Mouse (Mus musculus): Measurements from ENCODE around the gene Il4. TPM values are rescaled to one million over a fixed set of nuclear protein-coding genes. Genes with fewer than 3 reads are reported as not detected.

The Il4 gene
- total RNA-seq (2017) = 2.8 to 29.9 TPM (median 19.5 TPM) in 3 replicates

DNA sequence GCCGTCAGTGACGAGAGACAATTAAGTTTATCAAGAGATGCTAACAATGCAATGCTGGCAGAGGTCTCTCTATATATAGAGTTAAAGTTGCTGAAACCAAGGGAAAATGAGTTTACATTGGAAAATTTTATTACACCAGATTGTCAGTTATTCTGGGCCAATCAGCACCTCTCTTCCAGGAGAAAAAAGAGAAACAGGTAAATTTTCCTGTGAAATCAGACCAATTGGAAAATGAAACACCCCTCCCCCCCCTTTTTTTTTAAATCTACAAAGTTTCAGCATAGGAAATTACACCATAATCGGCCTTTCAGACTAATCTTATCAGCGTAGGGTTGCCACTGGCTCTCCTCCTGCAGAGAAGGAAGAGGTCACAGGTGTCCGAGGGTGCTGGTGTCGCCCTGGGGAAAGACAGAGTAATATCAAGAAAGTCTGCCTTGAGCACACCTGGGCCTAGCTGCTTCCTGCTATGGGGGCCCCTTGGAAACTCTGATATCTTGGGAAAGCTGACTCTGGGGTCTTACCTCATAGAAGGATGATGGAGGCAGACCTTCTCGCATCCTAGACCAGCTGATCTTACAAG lies at the start of gene Il4:
TSS of gene Il4 (minus strand) at position 51 of the 580 bp plus-strand sequence.
- no peak for ATAC-seq (replicated peaks; ENCODE audit: insufficient number of reproducible peaks, low FRiP score, low TSS enrichment, poor library complexity, severe bottlenecking)

DNA sequence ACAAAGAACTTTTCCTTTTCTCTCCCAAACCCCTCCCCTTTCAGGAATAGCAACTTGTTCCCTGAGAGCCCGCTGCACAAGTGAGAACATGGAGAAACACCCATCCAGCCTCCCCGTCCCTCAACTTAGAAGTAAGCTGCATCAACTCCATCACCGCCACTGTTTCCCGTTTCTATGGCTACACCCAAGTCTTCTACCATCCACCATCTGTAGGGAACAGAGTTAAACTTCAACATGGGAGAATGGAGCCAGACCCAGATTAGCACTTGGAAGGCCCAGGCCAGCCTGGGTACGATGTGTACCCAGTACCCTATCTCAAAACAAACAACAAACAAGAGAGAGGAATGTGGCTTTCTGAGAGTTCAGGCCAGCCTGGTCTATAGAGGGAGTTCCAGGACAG lies 45.6 kb upstream of the Il4 start:
- ATAC-seq (replicated peaks; ENCODE audit: insufficient number of reproducible peaks, low FRiP score, low TSS enrichment, poor library complexity, severe bottlenecking) = no peak

DNA sequence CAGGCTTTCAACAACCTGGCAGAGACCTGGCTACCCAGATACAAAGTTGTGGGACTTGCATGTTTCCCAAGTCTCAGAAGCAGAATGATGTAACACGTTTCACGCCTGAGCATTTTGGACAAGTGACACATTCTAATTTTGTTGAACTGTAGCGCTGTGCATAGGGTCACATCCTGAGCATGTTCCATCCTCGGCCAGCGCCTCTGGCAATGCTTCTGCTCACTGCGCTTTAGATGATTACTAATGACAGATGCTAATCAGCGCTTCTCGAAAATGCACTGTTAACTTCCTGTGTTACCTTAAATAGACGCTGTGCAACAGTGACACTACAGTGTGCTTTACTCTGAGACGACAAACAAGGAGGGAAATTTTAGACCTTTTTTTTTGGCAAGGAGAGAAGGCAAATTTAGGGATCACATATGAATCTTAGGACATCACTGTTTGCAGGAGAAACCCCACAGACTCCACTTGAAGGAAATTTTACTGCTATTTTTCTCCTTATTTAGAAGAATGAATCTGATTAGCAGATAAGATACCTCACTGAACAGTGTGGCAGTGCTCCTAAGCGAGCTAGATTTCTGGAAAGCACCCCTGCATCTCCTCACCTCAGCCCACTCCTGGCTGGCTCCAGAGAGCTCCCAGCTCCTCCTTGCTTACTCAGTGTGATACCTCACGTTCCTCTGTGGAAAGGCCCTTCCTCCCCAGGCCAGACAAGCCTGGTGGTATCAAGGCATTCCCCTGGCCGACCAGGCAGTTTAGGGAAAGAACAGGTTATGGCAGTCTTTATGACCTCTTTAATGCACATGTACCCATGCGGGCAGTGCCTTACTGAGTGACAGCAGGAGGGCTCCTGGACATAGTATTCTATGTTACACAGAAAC lies 44.6 kb upstream of the Il4 start:
- ATAC-seq (replicated peaks; ENCODE audit: insufficient number of reproducible peaks, low FRiP score, low TSS enrichment, poor library complexity, severe bottlenecking) = 0 out of 2 replicates have a peak, but pooled peaks have one; percentile 43

DNA sequence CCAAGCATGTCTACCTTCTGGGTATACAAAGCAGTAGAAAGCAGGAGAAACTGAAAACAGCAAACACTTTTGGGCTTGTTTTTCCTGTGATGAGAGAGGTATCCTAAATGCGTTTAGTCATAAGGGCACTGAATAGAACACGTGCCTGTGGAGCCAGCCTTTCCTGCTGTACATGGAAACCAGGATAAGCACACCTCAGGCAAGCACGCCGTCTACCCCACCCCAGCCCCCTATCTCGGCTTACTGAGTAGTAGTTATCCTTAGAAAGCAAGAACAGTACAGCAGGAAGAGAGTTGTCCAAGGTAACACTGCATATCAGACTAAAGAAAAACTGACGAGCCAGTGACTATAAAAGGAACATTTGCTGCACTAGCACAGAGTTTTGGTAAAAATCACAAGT lies 39.4 kb upstream of the Il4 start:
- no peak for ATAC-seq (replicated peaks; ENCODE audit: insufficient number of reproducible peaks, low FRiP score, low TSS enrichment, poor library complexity, severe bottlenecking)

DNA sequence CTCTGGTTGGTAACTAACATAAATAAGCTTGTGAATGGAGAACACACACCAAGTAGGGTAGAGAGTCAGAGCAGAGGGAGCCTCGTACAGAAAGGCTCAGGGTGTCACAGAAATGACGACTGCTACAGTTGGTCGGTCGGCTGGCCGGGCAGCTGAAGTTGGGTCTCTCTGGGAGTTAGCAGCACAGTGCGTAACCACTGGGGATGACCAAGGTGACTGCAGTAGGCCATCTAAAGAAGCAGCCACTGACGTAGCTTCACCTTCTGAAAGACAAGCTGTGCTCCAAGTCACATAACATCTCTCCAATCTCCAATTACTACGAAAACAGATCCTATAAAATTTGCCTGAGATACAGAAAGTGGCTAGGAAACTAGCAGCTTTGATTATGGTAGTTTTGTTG lies 38.9 kb upstream of the Il4 start:
- ATAC-seq (replicated peaks; ENCODE audit: insufficient number of reproducible peaks, low FRiP score, low TSS enrichment, poor library complexity, severe bottlenecking) = no peak

DNA sequence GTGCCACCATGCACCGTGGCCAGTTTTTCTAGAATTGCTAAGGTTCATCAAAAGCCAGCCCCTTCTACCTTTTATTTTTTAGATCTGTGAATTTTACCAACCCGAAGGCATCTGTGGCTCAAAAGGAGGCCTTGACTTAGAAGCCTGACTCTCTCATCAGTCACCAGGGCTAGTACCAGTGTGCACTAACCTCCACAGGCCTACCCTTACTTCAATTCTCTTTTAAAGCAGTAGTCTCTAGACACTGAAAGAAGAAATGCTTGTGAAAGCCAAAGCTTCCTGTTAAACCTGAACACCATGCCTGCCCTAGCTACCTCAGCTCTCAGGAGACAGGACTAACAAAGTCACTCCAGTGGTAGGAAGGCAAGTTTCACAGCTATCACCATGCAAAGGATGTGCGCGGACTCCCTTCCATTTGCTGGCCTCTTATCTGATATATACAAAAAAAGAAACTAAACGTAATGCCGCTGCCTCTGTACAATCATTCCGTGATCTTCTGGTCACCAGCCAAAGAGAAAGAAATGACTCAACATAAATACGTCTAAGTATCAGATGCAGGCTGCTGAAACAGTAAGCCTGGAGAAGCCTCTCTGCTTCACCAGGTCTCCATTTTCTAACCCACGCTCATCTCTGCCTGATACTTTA lies 38.2 kb upstream of the Il4 start:
- ATAC-seq (replicated peaks; ENCODE audit: insufficient number of reproducible peaks, low FRiP score, low TSS enrichment, poor library complexity, severe bottlenecking) = no peak

DNA sequence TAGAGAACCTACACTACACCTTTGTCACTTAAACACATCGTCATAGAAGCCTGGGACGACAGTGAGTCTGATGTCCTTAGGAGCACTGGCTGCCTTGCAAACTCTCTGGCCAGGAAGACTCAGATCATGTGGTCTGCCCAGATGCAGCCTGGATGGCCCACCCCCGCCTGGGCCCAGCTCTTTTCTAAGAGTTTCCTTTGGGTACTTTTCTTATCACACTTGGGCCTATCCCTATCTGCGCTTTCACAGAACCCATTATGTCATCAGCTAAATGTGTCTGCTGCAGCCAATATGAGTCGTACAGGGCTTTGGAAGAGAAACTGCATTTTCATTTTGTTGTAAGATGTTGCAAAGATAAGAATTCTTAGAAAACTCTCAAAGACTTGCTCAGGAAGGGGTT lies 36.6 kb upstream of the Il4 start:
- no peak for ATAC-seq (replicated peaks; ENCODE audit: insufficient number of reproducible peaks, low FRiP score, low TSS enrichment, poor library complexity, severe bottlenecking)

DNA sequence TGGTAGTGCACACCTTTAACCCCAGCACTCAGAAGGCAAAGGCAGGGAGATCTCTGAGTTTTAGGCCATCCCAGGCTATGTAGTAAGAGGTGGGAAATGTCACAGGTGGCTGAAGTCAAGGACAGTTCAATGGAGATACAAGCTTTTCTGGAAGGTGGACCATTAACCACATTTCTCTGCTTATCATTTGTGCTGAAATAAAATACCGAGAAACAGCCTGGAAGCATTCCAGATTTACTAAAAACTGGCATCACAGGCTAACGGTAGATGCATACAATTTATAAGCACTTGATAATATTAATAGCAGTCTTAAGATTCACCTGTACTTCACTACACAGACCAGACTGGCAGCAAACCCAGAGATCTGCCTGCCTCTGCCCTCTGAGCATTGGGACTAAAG lies 34.0 kb upstream of the Il4 start:
- ATAC-seq (replicated peaks; ENCODE audit: insufficient number of reproducible peaks, low FRiP score, low TSS enrichment, poor library complexity, severe bottlenecking) = no peak

DNA sequence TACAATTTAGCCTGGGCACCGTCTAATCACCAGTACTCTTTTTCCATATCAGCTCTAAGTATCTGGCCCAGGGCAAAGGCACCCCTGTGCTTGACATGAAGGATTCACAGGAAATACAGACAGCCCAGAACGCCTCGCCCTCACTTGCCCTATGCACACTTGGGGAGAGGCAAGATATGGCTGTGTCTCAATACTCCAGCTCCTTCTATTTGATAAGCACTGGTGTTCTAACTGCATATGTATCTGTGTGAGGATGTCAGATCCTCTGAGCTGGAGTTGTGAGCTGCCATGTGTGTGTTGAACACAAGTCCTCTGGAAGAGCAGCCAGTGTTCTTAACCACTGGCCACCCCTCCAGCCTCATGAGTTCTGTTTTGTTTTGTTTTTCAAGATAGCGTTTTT lies 33.0 kb upstream of the Il4 start:
- no peak for ATAC-seq (replicated peaks; ENCODE audit: insufficient number of reproducible peaks, low FRiP score, low TSS enrichment, poor library complexity, severe bottlenecking)

DNA sequence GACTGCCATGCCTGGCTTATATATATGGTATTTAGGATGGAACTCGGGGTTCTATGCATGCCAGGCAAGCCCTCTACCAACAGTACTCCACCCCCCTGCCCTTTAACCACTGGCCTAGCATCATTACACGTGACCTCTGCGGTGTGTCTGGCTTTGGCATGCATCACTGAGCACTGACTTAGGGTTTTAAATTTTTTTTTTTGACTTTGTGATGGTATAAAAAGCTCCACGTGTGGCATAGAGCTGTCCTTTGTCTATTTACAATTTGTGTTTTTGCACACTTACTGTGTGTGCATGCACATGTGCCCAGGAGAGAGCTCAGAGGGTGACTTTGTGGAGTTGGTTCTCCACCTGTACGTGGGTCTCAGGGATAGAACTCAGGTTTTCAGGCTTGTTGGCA lies 25.5 kb upstream of the Il4 start:
- no peak for ATAC-seq (replicated peaks; ENCODE audit: insufficient number of reproducible peaks, low FRiP score, low TSS enrichment, poor library complexity, severe bottlenecking)

DNA sequence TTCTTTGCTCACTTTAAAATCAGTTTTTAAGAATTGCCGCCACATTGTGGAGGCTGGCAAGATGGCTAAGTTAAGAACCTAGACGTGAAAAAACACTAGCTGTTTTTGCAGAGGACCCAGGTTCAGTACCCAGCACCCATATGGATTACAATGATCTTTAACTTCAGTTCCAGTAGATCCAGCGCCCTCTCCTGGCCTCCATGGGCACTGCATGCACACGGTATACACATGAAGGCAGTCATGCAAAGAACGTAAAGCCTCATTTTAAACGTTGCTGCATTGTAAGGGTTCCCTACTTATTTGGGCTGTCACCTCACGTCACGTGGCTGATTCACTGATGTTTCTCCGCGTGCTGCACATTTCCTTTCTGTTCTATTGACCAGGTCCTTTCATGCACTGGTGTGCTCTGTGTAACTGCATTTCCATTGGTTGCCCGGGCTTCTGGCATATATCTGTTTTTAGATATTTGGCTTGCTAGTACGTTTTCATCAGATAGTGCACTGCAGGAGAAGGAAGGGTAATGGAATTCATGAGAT lies 24.3 kb upstream of the Il4 start:
- no peak for ATAC-seq (replicated peaks; ENCODE audit: insufficient number of reproducible peaks, low FRiP score, low TSS enrichment, poor library complexity, severe bottlenecking)

DNA sequence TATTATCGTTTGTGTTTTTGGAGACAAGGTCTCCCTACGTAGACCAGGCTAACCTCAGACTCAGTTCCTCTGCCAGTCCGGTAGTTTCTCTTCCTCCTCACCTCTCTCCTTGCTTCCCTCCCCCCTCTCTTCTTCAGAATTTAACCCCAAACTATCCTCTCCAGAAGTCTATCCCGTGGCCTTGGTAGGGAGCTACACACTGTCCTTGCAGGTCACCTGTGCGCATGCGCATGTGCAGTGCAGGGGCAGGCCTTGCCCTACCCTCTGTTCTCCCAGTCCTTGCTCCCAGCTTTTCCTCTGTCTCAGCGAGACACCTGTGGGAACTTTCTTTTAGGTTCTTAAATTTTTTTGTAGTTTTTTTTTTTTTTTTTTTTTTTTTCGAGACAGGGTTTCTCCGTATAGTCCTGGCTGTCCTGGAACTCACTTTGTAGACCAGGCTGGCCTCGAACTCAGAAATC lies 19.4 kb upstream of the Il4 start:
- no peak for ATAC-seq (replicated peaks; ENCODE audit: insufficient number of reproducible peaks, low FRiP score, low TSS enrichment, poor library complexity, severe bottlenecking)

DNA sequence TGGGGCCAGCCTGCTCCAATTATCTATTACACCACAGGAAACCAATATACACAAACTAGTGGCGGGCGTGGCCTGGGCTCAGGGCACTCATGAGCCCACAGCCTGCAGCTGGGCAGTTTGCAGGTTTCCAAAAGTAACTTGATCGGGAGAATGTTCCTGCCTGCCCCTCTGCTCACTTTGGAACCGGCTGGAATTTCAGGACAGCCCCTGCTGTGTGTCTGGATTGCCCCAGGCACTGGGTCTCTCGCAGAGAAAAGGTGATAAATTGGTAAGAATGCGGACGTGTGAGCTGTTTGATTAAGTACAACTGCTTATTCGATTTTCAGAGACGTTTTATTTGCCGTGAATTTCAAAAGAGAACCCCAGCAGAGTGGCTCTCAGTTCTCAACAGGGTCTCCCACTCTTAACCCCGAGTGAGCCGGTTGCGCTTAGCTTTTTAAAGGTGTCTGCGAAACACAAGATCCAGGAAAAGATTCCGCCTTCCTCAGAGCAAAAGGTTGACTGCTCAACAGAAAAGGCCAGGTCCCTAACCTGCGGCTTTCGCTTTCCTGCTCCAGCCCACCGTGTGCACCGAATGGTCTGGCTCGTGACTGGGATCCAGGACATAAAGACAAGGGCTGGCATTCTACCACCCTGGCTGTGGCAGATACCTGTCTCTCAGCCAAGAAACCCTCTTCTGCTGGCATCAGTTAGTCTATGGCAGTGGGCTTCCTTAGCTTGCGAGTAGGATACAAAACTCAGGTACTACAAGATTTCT lies 18.8 kb upstream of the Il4 start:
- ATAC-seq (replicated peaks; ENCODE audit: insufficient number of reproducible peaks, low FRiP score, low TSS enrichment, poor library complexity, severe bottlenecking) = no peak

DNA sequence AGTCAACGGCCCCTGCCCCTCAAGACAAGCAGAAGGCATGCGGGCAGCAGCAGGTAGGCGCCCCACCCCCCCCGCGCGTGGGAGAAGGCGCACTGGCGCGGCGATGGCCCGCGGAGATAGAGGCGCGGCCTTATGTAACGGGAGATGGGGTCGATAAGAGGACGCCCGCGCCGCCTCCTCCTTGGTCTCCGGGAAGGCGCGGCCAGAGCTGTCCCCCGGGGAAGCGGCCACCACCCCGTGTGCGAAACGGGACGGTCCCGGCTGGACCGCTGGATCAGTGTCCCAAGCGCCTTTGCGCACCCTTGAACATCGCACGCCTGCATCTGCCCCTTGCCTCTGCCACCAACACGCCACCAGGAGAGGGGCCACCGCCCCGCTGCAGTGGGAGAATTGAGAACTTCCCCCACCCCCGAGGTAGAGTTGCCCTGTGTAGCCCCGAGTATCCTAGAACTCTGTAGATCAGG lies 17.7 kb upstream of the Il4 start:
- ATAC-seq (replicated peaks; ENCODE audit: insufficient number of reproducible peaks, low FRiP score, low TSS enrichment, poor library complexity, severe bottlenecking) = no peak

DNA sequence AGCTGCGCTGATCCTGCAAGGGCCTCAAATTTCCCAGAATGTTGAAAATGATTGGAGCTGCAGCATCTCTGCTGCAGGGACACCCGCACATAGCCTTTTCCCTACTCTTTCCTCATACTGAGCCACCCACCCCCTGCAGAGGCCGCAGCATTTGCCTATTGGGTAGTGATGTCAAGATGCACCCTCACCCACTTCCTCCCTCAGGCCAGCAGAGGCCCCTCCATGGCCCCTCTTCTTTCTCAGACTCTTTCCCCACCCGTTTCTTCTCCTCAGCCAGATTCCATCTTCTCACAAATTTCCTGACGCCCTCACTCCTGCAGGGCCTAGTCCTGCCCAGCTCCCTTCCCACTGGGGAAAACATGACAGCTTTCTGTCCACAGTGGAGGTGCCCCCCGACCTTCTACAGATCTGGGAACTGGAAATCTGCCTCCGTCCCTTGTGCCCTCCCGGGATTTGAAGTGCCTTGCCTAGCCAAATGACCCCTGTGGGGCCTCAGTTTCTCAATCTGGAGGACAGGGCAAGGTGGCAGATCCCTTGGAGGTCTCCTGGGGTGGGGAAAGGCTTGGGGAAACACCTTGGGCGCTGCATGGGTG lies 17.2 kb upstream of the Il4 start:
- ATAC-seq (replicated peaks; ENCODE audit: insufficient number of reproducible peaks, low FRiP score, low TSS enrichment, poor library complexity, severe bottlenecking) = no peak

DNA sequence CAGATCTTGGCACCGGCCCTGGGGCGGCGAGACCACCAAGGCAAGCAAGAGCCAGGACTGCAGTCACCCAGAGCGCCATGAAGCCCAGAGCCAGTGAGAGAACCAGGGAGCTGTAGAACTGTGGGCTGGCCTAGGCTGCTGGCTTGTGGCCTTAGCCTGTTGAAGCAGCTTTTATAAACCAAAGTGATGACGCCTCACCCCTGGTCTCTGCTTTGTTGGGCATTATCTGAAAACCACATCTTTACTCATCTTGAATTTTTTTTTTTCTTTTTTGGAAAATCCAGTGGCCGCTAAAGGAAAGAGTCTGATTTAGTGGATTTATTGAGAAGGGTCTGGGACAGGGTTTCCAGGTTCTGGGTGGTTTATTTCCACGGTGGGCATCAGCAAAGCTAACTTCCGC lies 16.1 kb upstream of the Il4 start, which contains the start of gene Il13:
TSS of gene Il13 (minus strand) at position 147 of the 400 bp plus-strand sequence.
- ATAC-seq (replicated peaks; ENCODE audit: insufficient number of reproducible peaks, low FRiP score, low TSS enrichment, poor library complexity, severe bottlenecking) = no peak

DNA sequence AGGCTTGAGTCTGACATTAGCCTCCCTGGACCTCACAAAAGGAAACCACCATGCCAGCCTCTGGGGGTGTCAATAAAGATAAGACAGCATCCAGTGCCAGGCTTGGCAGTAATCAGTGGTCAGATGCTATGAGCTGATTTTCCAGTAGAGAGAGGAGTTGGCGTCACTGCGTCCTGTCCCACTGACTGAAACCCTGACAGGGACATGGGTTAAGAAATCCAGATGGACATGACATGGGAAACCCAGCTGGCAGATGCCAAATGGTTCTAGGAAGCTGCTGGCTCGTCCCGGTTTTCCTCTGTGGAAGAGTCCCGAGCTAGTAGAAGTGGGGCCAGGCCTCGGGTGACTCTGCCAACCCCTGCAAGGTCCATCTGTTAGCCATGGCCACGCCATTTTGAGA lies 15.2 kb upstream of the Il4 start:
- no peak for ATAC-seq (replicated peaks; ENCODE audit: insufficient number of reproducible peaks, low FRiP score, low TSS enrichment, poor library complexity, severe bottlenecking)

DNA sequence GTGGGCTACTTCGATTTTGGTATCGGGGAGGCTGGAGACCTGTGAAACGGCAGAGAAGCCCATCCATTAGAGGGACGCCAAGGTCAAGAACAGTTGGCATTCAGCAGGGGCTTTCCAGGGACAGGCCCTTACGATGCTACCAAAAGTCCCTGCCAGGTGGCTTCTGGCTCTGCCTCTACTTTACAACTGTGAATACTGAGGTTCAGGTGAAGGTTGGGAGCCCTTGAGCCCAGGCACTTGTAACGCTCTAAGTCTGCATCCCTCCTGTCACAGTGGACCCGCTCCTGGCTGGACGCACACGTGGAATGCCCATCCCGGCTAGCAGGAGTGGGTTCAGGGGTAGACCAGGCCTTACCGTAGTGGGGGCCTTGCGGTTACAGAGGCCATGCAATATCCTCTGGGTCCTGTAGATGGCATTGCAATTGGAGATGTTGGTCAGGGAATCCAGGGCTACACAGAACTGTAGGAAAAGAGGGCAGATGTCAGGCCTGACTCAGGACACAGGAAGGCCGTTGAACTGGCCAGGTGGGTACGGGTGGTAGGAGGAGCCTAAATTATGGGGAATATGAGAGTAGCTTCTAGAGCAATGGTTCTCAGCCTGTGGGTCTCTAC lies 13.8 kb upstream of the Il4 start:
- no peak for ATAC-seq (replicated peaks; ENCODE audit: insufficient number of reproducible peaks, low FRiP score, low TSS enrichment, poor library complexity, severe bottlenecking)

Measured in monocyte, adult 5-6 weeks (primary cell).